Mouse (Mus musculus) CD4-positive, CD25-positive, alpha-beta regulatory T cell (primary cell): ENCODE measurements around the gene Olfr655. TPM values are rescaled to one million over a fixed set of nuclear protein-coding genes. Genes with fewer than 3 reads are reported as not detected.

Experiments
- polyA plus RNA-seq: library from polyadenylated mRNA; unstranded; fragments of 100-300 nt; shearing (Covaris generic); gene quantifications from one replicate; pipeline ENCODE4 v1.2.1, GENCODE M21; 2017

Olfr655 gene
- polyA plus RNA-seq = not detected

GRCm38 (mm10) chr7:104601679-104602078, at the start of gene Olfr655:
Gene Olfr655 (minus strand): TSS chr7:104601779.

DNA sequence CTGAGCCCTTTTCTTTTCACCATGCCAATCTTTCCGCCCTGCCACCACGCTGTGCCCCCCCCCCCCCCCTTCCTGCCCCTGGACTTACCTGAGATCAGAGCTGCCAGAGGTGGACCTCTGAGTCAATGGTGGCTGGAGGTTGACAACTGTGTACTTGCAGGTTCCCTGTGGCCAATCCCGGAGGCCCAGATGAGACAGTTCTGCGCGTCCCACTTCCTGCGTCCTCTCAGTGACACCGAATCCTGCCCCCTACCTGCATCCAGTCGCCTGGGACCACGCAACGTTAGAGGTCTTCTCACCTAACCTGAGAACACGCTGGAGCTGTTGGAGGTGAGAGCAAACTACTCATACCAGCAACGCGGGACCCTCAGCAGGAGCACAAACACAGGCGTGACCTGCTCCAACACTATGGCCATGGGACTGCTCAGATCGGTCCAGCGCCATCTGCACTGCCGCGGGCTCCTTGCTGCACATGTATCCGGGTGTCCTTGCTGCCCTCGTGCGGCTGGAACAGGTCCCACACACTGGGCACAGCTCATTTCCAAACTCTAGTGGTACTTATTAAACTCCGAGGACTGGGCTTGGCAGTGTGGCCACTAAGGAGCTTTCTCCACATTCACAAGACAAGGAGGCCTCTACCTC, 45.4 kb upstream of the Olfr655 start, which contains the start of gene Olfr658:
Gene Olfr658 (minus strand): TSS at position 465 of the 642 bp plus-strand sequence.

GRCm38 (mm10) chr7:104624494-104624893, 22.9 kb upstream of the Olfr655 start, which contains the start of gene Olfr657:
Gene Olfr657 (plus strand): TSS chr7:104624794.

DNA sequence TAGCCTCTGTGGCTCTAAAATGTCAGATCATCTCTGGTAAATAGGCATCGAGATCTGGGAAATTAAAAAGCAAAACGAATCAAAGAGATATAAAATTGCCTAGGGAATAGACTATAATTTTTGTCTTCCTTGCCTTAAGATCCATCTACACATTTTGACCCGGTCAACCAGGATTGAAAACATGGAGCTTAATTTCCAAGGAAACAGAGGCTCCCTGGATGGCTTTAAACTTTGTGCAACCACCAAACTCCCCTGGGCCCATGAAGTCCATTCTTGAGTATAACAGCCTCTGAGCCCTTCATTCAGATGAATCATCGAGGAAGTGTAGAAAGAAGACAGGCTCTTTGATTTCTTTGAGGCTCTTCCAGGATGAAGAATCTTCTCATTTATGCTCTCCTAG, 12.1 kb upstream of the Olfr655 start, which contains the start of gene Olfr656:
Gene Olfr656 (plus strand): TSS at position 301 of the 400 bp plus-strand sequence.

DNA sequence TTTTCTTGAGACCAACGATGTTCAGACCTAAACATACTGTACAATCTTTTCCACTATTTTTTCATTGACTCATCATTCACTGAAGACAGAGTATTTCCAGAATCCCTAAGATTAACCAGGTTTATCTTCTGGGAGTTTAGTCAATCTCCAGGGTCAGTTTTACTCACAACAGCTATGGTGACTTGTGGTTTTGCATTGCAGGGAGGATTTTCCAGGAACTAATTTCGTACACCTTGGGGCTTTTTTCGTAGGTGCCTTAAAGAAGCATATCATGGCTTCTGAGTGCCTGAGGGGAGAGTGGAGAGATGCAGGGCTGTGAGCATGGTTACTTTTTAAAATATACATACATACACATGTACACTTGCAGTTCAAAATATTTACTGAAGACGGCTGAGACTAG, 14.9 kb downstream of the Olfr655 start, which contains the start of gene Olfr654:
Gene Olfr654 (plus strand): TSS at position 301 of the 400 bp plus-strand sequence.

DNA sequence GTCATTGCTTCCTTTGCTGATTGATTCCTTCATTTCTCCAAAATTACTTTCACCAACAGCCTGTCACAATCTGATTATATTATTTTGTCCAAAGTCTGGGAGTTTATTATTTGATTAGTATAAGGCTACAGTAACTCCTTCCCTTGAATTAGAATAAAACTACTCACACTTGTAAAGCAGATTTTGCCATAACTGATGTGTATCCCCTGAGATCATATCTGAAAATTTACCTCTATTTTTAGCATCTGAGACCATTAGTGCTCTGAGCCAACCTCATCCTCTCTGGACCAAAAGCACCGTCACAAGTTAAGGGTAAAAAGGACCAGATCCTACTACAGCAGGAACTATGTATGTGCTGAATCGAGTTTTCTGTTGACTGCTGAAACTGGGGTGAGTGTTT, 24.6 kb downstream of the Olfr655 start, which contains the start of gene Olfr653:
Gene Olfr653 (plus strand): TSS at position 301 of the 400 bp plus-strand sequence.

DNA sequence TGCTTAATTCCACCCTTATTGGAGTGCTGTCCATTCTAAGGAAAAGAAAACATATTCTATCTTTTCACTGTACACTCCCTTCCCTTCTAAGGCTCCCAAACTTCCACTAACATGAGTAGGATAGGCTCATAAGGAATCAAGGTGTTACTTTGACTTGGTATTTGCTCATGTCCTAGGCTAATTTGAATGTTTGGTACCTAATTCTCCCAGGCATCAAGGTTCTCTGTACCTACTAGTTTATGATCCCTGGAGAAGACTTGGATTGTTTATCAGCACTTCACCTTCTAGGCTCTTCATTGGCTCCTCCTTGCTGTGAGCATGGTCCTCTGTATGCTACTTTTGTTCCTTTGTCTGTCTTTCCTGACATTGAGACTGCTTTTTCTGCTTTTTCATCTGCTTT, 41.0 kb downstream of the Olfr655 start, which contains the start of gene Olfr652:
Gene Olfr652 (plus strand): TSS at position 301 of the 400 bp plus-strand sequence.

GRCm38 (mm10) chr7:104549833-104550232, 51.7 kb downstream of the Olfr655 start, which contains the start of gene Olfr651:
Gene Olfr651 (plus strand): TSS chr7:104550133.

Other genes with a start within 250 kb of the Olfr655 start
- 26.2 TPM for gene Trim12c, start 248.4 kb downstream of the Olfr655 start, polyA plus RNA-seq
- gene Trim30b, start 231.9 kb downstream of the Olfr655 start, polyA plus RNA-seq = 1.3 TPM
- 0.72 TPM for gene Trim30c, start 200.9 kb downstream of the Olfr655 start, polyA plus RNA-seq
- 62.1 TPM for gene Trim30a, start 136.6 kb downstream of the Olfr655 start, polyA plus RNA-seq
- 17.5 TPM for gene Trim30d, start 93.9 kb downstream of the Olfr655 start, polyA plus RNA-seq
- gene Olfr651, start 51.6 kb downstream of the Olfr655 start, polyA plus RNA-seq = not detected
- gene Olfr652, start 40.9 kb downstream of the Olfr655 start, polyA plus RNA-seq = 0.12 TPM
- gene Olfr653, start 24.5 kb downstream of the Olfr655 start, polyA plus RNA-seq = not detected
- not detected for gene Olfr654, start 14.8 kb downstream of the Olfr655 start, polyA plus RNA-seq
- gene Olfr656, start 12.2 kb upstream of the Olfr655 start, polyA plus RNA-seq = not detected
- gene Olfr657, start 23.0 kb upstream of the Olfr655 start, polyA plus RNA-seq = not detected
- not detected for gene Olfr658, start 45.5 kb upstream of the Olfr655 start, polyA plus RNA-seq
- 0.04 TPM for gene Olfr659, start 65.0 kb upstream of the Olfr655 start, polyA plus RNA-seq
- gene Olfr661, start 84.7 kb upstream of the Olfr655 start, polyA plus RNA-seq = not detected
- gene Usp17le, start 175.7 kb upstream of the Olfr655 start, polyA plus RNA-seq = not detected
- gene Usp17lb, start 240.8 kb upstream of the Olfr655 start, polyA plus RNA-seq = not detected